Mouse (Mus musculus): Measurements from ENCODE around the gene Rsu1. TPM values are rescaled to one million over a fixed set of nuclear protein-coding genes. Genes with fewer than 3 reads are reported as not detected.

Gene Rsu1
- polyA plus RNA-seq, 1 experiment from 2014 or later: 147 TPM

DNA sequence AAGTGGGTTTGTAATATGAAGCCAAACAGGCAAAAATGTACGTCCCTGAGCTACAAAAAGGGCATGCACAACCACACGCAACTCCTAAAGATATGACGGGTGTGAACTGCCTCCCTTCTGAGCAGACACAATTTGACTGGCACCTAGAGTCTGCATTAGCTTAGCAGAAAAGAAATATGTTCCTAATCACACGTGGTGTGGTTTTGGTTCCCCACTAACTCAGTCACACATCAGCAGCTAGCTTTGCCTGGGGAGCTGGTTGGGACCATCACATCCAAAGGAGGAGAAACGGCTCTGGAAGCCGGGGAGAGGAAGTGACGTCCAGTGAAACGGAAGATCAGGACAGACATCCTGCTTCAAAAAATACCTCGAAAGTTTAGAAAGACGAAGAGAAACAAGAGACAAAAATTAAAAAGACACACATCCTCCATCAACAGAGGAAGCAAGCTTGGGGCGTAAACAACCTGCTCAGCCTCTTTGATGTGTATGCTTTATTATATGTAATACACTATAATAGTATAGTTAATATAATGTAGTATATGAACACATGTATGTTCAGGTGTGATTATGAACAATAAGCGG, 37.9 kb downstream of the Rsu1 start:
- no peak overlapping the region for H3K9ac ChIP-seq (replicated peaks; ENCODE audit: low read length)
- H3K27me3 ChIP-seq (ENCODE audit: insufficient read depth, low read length): no peaks in the 10 kb centered on the region
- H3K27ac ChIP-seq (ENCODE audit: low read length): no peak overlapping the region
- peak overlapping the region; percentile 26 for H3K4me2 ChIP-seq (replicated peaks; ENCODE audit: low read depth, low read length)
- H3K4me1 ChIP-seq (ENCODE audit: insufficient read depth, low read length): peaks cover 14% of the 10 kb centered on the region; the same call in 1 of the 2 replicates
- no peak for ATAC-seq (ENCODE audit: low FRiP score, low TSS enrichment)
- H3K4me3 ChIP-seq (ENCODE audit: low read length): no peak overlapping the region
- 39% methylated on average over 12 of the region's 12 CpGs for WGBS
- no peaks in the 10 kb centered on the region for H3K9me3 ChIP-seq (ENCODE audit: low read length)
- peaks cover 2% of the 10 kb centered on the region; the same call in 1 of the 2 replicates for H3K36me3 ChIP-seq (ENCODE audit: insufficient read depth, low read length)

GRCm38 (mm10) chr2:13232305-13232704, 38.9 kb downstream of the Rsu1 start:
- Histone ChIP-seq H3K4me1 (ENCODE audit: insufficient read depth, low read length) (peaks cover 14% of the 10 kb centered on the region; the same call in 1 of the 2 replicates), H3K27me3 (ENCODE audit: insufficient read depth, low read length) (no peaks in the 10 kb centered on the region), H3K9me3 (ENCODE audit: low read length) (no peaks in the 10 kb centered on the region), H3K36me3 (ENCODE audit: insufficient read depth, low read length) (peaks cover 2% of the 10 kb centered on the region; the same call in 1 of the 2 replicates), H3K4me2 (replicated peaks; ENCODE audit: low read depth, low read length) (no peak overlapping the region), H3K4me3 (ENCODE audit: low read length) (no peak overlapping the region), H3K9ac (replicated peaks; ENCODE audit: low read length) (no peak overlapping the region), H3K27ac (ENCODE audit: low read length) (no peak overlapping the region)
- no peak for ATAC-seq (ENCODE audit: low FRiP score, low TSS enrichment)
- WGBS: 68% methylated on average over 6 of the region's 6 CpGs

- no peak overlapping the region for H3K9ac ChIP-seq (replicated peaks; ENCODE audit: low read length)
- no peak overlapping the region for H3K4me3 ChIP-seq (ENCODE audit: low read length)
- no peak overlapping the region for H3K27ac ChIP-seq (ENCODE audit: low read length)
- 86% methylated on average over 3 of the region's 3 CpGs for WGBS
- peaks cover 14% of the 10 kb centered on the region; the same call in 1 of the 2 replicates for H3K4me1 ChIP-seq (ENCODE audit: insufficient read depth, low read length)
- peaks cover 2% of the 10 kb centered on the region; the same call in 1 of the 2 replicates for H3K36me3 ChIP-seq (ENCODE audit: insufficient read depth, low read length)
- ATAC-seq (ENCODE audit: low FRiP score, low TSS enrichment): no peak
- H3K27me3 ChIP-seq (ENCODE audit: insufficient read depth, low read length): no peaks in the 10 kb centered on the region
- no peak overlapping the region for H3K4me2 ChIP-seq (replicated peaks; ENCODE audit: low read depth, low read length)
- no peaks in the 10 kb centered on the region for H3K9me3 ChIP-seq (ENCODE audit: low read length)
Observed at GRCm38 (mm10) chr2:13229686-13230085, 41.5 kb downstream of the Rsu1 start.

- WGBS: 86% methylated on average over 4 of the region's 4 CpGs
- no peak overlapping the region for H3K27ac ChIP-seq (ENCODE audit: low read length)
- no peaks in the 10 kb centered on the region for H3K27me3 ChIP-seq (ENCODE audit: insufficient read depth, low read length)
- H3K9me3 ChIP-seq (ENCODE audit: low read length): no peaks in the 10 kb centered on the region
- H3K36me3 ChIP-seq (ENCODE audit: insufficient read depth, low read length): peaks cover 2% of the 10 kb centered on the region; the same call in 1 of the 2 replicates
- H3K4me1 ChIP-seq (ENCODE audit: insufficient read depth, low read length): no peaks in the 10 kb centered on the region
- H3K4me2 ChIP-seq (replicated peaks; ENCODE audit: low read depth, low read length): no peak overlapping the region
- ATAC-seq (ENCODE audit: low FRiP score, low TSS enrichment): no peak
- no peak overlapping the region for H3K9ac ChIP-seq (replicated peaks; ENCODE audit: low read length)
- no peak overlapping the region for H3K4me3 ChIP-seq (ENCODE audit: low read length)
Observed at GRCm38 (mm10) chr2:13226031-13226430, 45.2 kb downstream of the Rsu1 start.

DNA sequence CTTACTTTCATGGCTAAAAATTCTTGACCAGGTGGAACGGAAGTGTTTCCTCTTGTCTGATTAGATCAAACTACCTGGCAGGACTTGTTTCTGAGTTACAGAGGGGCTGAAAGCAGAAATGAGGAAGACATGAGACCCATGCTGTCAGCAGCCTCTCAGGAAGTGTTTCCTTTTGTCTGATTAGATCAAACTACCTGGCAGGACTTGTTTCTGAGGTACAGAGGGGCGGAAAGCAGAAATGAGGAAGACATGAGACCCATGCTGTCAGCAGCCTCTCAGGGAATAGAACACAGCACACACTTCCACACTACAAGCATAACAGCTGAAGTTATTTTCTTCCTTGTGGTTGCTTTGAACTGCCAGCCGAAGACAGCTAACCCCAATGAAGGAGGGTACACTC, 46.7 kb downstream of the Rsu1 start:
- H3K4me2 ChIP-seq (replicated peaks; ENCODE audit: low read depth, low read length): no peak overlapping the region
- no peak overlapping the region for H3K27ac ChIP-seq (ENCODE audit: low read length)
- H3K4me3 ChIP-seq (ENCODE audit: low read length): no peak overlapping the region
- no peaks in the 10 kb centered on the region for H3K36me3 ChIP-seq (ENCODE audit: insufficient read depth, low read length)
- WGBS: 82% methylated on average over 3 of the region's 3 CpGs
- no peak for ATAC-seq (ENCODE audit: low FRiP score, low TSS enrichment)
- H3K27me3 ChIP-seq (ENCODE audit: insufficient read depth, low read length): no peaks in the 10 kb centered on the region
- no peak overlapping the region for H3K9ac ChIP-seq (replicated peaks; ENCODE audit: low read length)
- no peaks in the 10 kb centered on the region for H3K4me1 ChIP-seq (ENCODE audit: insufficient read depth, low read length)
- no peaks in the 10 kb centered on the region for H3K9me3 ChIP-seq (ENCODE audit: low read length)

- Histone ChIP-seq H3K4me2 (replicated peaks; ENCODE audit: low read depth, low read length) (no peak overlapping the region), H3K9ac (replicated peaks; ENCODE audit: low read length) (no peak overlapping the region), H3K27me3 (ENCODE audit: insufficient read depth, low read length) (no peaks in the 10 kb centered on the region), H3K4me3 (ENCODE audit: low read length) (no peak overlapping the region), H3K4me1 (ENCODE audit: insufficient read depth, low read length) (no peaks in the 10 kb centered on the region), H3K27ac (ENCODE audit: low read length) (no peak overlapping the region), H3K9me3 (ENCODE audit: low read length) (no peaks in the 10 kb centered on the region), H3K36me3 (ENCODE audit: insufficient read depth, low read length) (no peaks in the 10 kb centered on the region)
- 81% methylated on average over 4 of the region's 4 CpGs for WGBS
- ATAC-seq (ENCODE audit: low FRiP score, low TSS enrichment): no peak
Observed at GRCm38 (mm10) chr2:13223451-13223850, 47.8 kb downstream of the Rsu1 start.

- no peak for ATAC-seq (ENCODE audit: low FRiP score, low TSS enrichment)
- H3K4me1 ChIP-seq (ENCODE audit: insufficient read depth, low read length): no peaks in the 10 kb centered on the region
- peaks cover 7% of the 10 kb centered on the region; the same call in 1 of the 2 replicates for H3K36me3 ChIP-seq (ENCODE audit: insufficient read depth, low read length)
- H3K4me2 ChIP-seq (replicated peaks; ENCODE audit: low read depth, low read length): no peak overlapping the region
- 64% methylated on average over 2 of the region's 2 CpGs for WGBS
- no peak overlapping the region for H3K27ac ChIP-seq (ENCODE audit: low read length)
- H3K9ac ChIP-seq (replicated peaks; ENCODE audit: low read length): no peak overlapping the region
- no peaks in the 10 kb centered on the region for H3K27me3 ChIP-seq (ENCODE audit: insufficient read depth, low read length)
- no peaks in the 10 kb centered on the region for H3K9me3 ChIP-seq (ENCODE audit: low read length)
- no peak overlapping the region for H3K4me3 ChIP-seq (ENCODE audit: low read length)
Observed at GRCm38 (mm10) chr2:13220141-13220540, 51.1 kb downstream of the Rsu1 start.

DNA sequence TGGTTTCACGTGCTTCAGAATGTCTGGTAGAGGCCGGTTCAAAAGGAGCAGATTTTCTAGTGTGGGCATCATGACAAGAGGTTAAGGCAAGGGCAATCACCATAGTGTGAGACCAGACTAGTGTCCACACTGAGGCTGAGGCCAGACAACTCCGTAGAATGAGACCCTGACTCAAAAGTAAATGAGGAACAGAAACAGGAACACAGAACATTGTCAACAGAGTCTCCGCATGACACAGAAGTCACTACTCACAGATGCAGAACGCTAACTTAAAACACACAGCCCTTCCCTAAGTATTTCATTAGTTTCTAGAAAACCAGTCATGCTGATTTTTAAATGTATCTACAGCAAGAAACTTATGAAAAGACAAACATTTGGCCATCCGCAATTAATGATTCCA, 53.1 kb downstream of the Rsu1 start:
- no peaks in the 10 kb centered on the region for H3K27me3 ChIP-seq (ENCODE audit: insufficient read depth, low read length)
- H3K4me2 ChIP-seq (replicated peaks; ENCODE audit: low read depth, low read length): no peak overlapping the region
- H3K4me3 ChIP-seq (ENCODE audit: low read length): no peak overlapping the region
- H3K9ac ChIP-seq (replicated peaks; ENCODE audit: low read length): no peak overlapping the region
- H3K9me3 ChIP-seq (ENCODE audit: low read length): no peaks in the 10 kb centered on the region
- WGBS: 79% methylated on average over 6 of the region's 6 CpGs
- ATAC-seq (ENCODE audit: low FRiP score, low TSS enrichment): no peak
- H3K27ac ChIP-seq (ENCODE audit: low read length): no peak overlapping the region
- H3K36me3 ChIP-seq (ENCODE audit: insufficient read depth, low read length): peaks cover 10% of the 10 kb centered on the region; the same call in 1 of the 2 replicates
- H3K4me1 ChIP-seq (ENCODE audit: insufficient read depth, low read length): no peaks in the 10 kb centered on the region

- Histone ChIP-seq H3K9ac (replicated peaks; ENCODE audit: low read length) (no peak overlapping the region), H3K4me3 (ENCODE audit: low read length) (no peak overlapping the region), H3K27me3 (ENCODE audit: insufficient read depth, low read length) (no peaks in the 10 kb centered on the region), H3K36me3 (ENCODE audit: insufficient read depth, low read length) (0 out of 2 replicates have a peak, but pooled peaks cover 4% of the 10 kb centered on the region), H3K4me1 (ENCODE audit: insufficient read depth, low read length) (peaks cover 6% of the 10 kb centered on the region; the same call in 1 of the 2 replicates), H3K27ac (ENCODE audit: low read length) (no peak overlapping the region), H3K4me2 (replicated peaks; ENCODE audit: low read depth, low read length) (no peak overlapping the region), H3K9me3 (ENCODE audit: low read length) (no peaks in the 10 kb centered on the region)
- 95% methylated on average over 2 of the region's 2 CpGs for WGBS
- no peak for ATAC-seq (ENCODE audit: low FRiP score, low TSS enrichment)
Observed at GRCm38 (mm10) chr2:13206825-13207224, 64.4 kb downstream of the Rsu1 start.

DNA sequence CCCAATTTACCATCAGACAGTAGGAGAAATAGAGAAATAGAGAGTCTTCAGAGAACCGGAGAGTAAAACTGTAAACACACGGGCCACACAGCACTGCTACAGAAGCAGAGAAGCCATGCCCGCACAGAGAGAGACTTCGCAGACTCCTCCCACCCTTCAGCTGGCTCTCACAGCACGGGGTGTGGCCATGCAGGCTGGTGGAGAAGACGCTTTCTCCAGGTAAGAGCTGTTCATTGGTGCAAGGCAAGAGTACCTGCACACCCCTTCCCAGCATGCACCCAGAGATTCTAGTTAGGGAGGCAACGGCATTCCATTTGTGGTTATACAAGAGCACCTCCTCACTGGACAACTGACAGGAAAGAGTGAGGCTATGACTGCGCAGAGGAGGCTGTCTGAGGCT, 64.8 kb downstream of the Rsu1 start:
- H3K36me3 ChIP-seq (ENCODE audit: insufficient read depth, low read length): 0 out of 2 replicates have a peak, but pooled peaks cover 4% of the 10 kb centered on the region
- H3K9me3 ChIP-seq (ENCODE audit: low read length): no peaks in the 10 kb centered on the region
- no peak overlapping the region for H3K9ac ChIP-seq (replicated peaks; ENCODE audit: low read length)
- H3K27ac ChIP-seq (ENCODE audit: low read length): no peak overlapping the region
- ATAC-seq (ENCODE audit: low FRiP score, low TSS enrichment): 0 out of 2 replicates have a peak, but pooled peaks have one; percentile 43
- no peak overlapping the region for H3K4me2 ChIP-seq (replicated peaks; ENCODE audit: low read depth, low read length)
- whole genome bisulfite sequencing: 63% methylated on average over 8 of the region's 8 CpGs
- H3K4me3 ChIP-seq (ENCODE audit: low read length): no peak overlapping the region
- peaks cover 6% of the 10 kb centered on the region; the same call in 1 of the 2 replicates for H3K4me1 ChIP-seq (ENCODE audit: insufficient read depth, low read length)
- no peaks in the 10 kb centered on the region for H3K27me3 ChIP-seq (ENCODE audit: insufficient read depth, low read length)

Measured in kidney, embryonic 16.5 days (tissue).